Mouse (Mus musculus) forebrain, embryonic 14.5 days (tissue): ENCODE results near the gene Angel1. TPM values are rescaled to one million over a fixed set of nuclear protein-coding genes. Genes with fewer than 3 reads are reported as not detected.

Source experiments
- ATAC-seq: fragments of 200-750 bp; cut with Nextera tagmentation; 2 replicates; pipeline ENCODE4 v1.8.0; 2017; ENCODE audit warnings: mild to moderate bottlenecking, moderate library complexity
- DNase-seq: peaks from one replicate; pipeline ENCODE4 v3.0.0-alpha.2; 2015; ENCODE audit warnings: low spot score
- H3K27ac ChIP-seq: fragments of 300-500 bp; sonication (generic); 2 replicates; pipeline ENCODE4 v1.5.1; 2014; ENCODE audit warnings: low read depth, mild to moderate bottlenecking, control low read depth, low read length, moderate library complexity
- H3K27me3 ChIP-seq: fragments of 300-500 bp; sonication (generic); replicated peaks from 2 replicates; pipeline ENCODE4 v1.6.1; 2014; ENCODE audit warnings: low read length, control low read depth, mixed read lengths; ENCODE audit not compliant: control insufficient read depth, insufficient read depth
- H3K36me3 ChIP-seq: fragments of 300-500 bp; sonication (generic); 2 replicates; pipeline ENCODE4 v1.6.1; 2014; ENCODE audit warnings: low read length, control low read depth; ENCODE audit not compliant: control insufficient read depth, insufficient read depth
- H3K4me1 ChIP-seq: fragments of 300-500 bp; sonication (generic); 2 replicates; pipeline ENCODE4 v1.6.1; 2014; ENCODE audit warnings: antibody characterized with exemption, low read length, control low read depth; ENCODE audit not compliant: control insufficient read depth, insufficient read depth
- H3K4me2 ChIP-seq: fragments of 300-500 bp; sonication (generic); 2 replicates; pipeline ENCODE4 v1.6.1; 2014; ENCODE audit warnings: mild to moderate bottlenecking, control low read depth, low read length
- H3K4me3 ChIP-seq: fragments of 300-500 bp; sonication (generic); 2 replicates; pipeline ENCODE4 v1.5.1; 2014; ENCODE audit warnings: low read depth, low read length, control low read depth
- H3K9ac ChIP-seq: fragments of 300-500 bp; sonication (generic); 2 replicates; pipeline ENCODE4 v1.6.1; 2014; ENCODE audit warnings: mild to moderate bottlenecking, low read length, control low read depth, moderate library complexity
- H3K9me3 ChIP-seq: fragments of 300-500 bp; sonication (generic); replicated peaks from 2 replicates; pipeline ENCODE4 v1.6.1; 2016; ENCODE audit warnings: low read length, control low read depth, mixed read lengths; ENCODE audit not compliant: control insufficient read depth
- WGBS: fragments of 180-500 bp; shearing (Covaris S2); extraction: QIAGEN DNeasy Blood & Tissue Kit; methylation state at CpG from one replicate; pipeline ENCODE4 v1.1.7; 2014; 5-methylcytosine and 5-hydroxymethylcytosine counted together
- polyA plus RNA-seq: library from polyadenylated mRNA; unstranded; fragments of >200 nt; fragmentation: Nextera tagmentation; extraction: Ambion mirVana; gene quantifications from 2 replicates; pipeline ENCODE4 v1.2.1, GENCODE M21; 2014

Gene Angel1
- polyA plus RNA-seq, 1 experiment from 2014 or later: 7.6 TPM

DNA sequence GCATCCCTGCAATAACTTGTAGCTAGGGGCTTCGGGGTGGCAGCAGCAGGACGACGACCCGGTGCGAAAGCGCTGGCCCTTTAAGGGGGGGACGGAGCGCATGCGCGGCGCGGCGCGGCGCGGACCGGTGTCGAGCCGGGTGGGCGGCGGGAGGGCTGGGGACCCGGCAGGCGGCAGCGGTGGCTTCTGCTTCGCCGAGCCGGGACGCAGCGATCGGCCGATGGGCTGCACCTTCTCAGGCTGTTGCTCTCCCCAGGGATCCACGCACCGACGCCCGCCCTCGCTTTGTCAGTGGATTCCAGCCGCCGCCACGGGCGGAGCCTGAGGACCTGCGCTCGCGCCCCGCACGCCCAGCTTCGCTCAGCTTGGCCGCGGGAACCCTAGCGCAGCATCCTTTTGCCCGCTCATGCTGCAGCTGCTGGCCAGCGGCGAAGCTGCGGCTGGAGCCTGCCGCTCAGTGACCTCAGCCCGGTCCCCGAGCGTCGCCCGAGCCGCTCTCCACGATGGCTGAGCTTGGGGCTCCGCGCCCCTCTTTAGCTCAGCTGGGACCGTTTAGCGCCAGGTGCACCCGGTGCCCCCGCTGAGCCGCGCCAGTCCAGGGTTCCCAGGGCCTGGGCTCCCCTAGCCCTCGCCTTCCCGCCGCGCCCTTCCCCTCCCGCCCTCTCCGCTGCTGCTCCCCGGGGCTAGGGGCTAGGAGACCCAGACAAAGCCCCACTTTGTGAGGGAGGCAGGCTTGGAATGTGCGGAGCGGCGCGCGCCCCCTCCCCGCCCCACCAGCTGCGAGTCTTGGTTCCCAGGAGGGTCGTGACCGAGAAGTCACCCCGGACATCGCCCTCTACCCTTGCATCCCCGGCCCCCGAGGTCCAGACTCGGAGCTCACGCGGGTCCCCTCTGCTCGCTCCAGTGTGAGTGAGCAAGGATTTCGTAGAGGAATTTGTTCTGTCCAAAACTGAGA lies 47.4 kb downstream of the Angel1 start, which contains the start of gene Vash1:
TSS of gene Vash1 (plus strand) at position 110 of the 955 bp plus-strand sequence.
- H3K4me3 ChIP-seq: peak within 1 kb of the TSS; percentile 96
- peak within 1 kb of the TSS; percentile 99 for H3K9ac ChIP-seq
- under 1% methylated on average over 92 of the region's 94 CpGs for WGBS
- peak; percentile 87 for ATAC-seq
- peaks cover 11% of the 10 kb centered on the region for H3K36me3 ChIP-seq
- DNase-seq: peak; percentile 85
- H3K4me1 ChIP-seq: peaks cover 24% of the 10 kb centered on the region
- peak within 1 kb of the TSS; percentile 96 for H3K27ac ChIP-seq
- peak within 1 kb of the TSS; percentile 56 for H3K4me2 ChIP-seq
- no peaks in the 10 kb centered on the region for H3K27me3 ChIP-seq
- no peaks in the 10 kb centered on the region for H3K9me3 ChIP-seq

DNA sequence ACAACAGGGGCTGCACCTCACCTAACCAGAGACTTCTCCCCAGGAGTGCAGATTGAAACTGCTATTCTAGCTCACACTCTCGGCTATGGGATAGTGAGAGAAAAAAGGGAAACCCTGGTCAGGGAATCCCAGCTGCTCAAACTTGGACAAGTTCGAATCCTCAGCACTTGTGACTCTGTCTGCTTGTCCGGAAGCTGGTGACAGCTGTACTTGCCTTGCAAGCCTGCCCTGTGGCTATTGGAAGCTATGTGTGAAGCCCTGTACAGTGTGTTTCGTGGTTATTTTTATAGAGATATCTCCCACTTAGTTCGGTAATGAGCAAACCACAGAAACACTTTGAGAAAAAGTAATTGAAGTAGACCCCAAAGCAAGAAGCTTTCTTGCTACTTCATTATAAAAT lies 53.8 kb downstream of the Angel1 start:
- Histone ChIP-seq H3K36me3 (no peaks in the 10 kb centered on the region), H3K4me3 (no peak overlapping the region), H3K4me2 (no peak overlapping the region), H3K9me3 (no peaks in the 10 kb centered on the region), H3K27ac (no peak overlapping the region), H3K9ac (no peak overlapping the region), H3K27me3 (no peaks in the 10 kb centered on the region), H3K4me1 (no peaks in the 10 kb centered on the region)
- DNase-seq (no peak), ATAC-seq (no peak)
- WGBS: 82% methylated on average over 5 of the region's 5 CpGs

DNA sequence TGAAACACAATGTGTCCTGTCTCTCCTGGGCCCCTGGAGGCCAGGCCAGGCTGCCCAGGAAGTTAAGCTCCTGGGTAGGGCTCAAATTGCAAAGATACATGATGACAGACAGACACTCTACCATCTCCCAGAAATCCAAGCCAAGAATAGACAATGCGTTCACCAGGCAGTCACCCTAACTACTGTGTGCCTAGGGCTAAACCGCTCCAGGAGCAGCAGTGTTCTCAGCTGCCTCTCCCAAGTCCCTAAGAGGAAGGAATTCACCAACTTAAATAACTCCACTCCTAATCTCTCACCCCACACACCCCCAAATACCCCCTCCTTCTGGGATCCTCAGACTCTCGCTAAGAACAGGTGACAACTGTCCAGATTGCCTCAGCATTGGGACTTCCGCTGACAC lies 54.2 kb downstream of the Angel1 start:
- Histone ChIP-seq H3K9me3 (no peaks in the 10 kb centered on the region), H3K36me3 (no peaks in the 10 kb centered on the region), H3K27me3 (no peaks in the 10 kb centered on the region), H3K4me1 (no peaks in the 10 kb centered on the region), H3K4me3 (no peak overlapping the region), H3K9ac (no peak overlapping the region), H3K4me2 (no peak overlapping the region), H3K27ac (no peak overlapping the region)
- no peak for DNase-seq
- ATAC-seq: no peak
- 89% methylated on average over 4 of the region's 4 CpGs for WGBS

DNA sequence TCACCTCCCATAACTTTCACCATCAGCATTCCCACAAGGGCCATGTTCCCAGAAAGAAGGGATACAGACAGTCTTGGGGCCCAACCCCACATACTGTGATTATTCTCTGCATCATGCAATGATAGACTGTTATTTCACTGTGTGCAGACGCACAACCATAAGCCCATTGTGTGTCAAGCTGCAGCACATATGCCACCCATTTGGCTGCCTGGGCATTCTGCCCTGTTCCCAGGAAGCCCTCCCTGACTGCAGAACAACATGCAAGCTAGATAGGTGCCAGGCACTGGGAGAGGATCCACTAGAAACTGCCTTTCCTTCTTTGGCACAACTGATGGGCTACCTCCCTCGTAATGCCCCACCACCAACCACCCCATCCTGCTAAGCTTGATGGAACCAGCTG lies 57.9 kb downstream of the Angel1 start:
- peak; percentile 46; the same call in 1 of the 2 replicates for ATAC-seq

DNA sequence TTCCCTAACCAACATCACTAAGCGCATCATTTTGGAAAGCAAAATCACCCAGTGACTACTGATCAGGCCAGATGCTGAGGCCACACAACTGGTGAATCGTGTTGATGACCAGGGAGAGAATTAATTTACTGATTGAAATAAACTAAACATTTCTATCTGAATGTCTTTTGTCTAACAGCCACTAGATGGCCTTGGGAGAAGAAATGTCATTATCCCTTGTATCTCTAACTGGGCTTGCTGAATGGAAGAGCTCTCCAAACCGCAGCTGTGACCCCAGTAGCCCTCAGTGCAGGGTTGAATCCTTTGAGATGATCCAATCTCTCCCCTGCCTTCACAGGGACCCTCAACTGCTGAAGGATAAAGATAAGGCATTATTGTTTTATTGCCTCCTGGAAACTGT lies 60.6 kb downstream of the Angel1 start:
- DNase-seq (no peak), ATAC-seq (no peak)
- no peaks in the 10 kb centered on the region for H3K27me3 ChIP-seq
- WGBS: 63% methylated on average over 3 of the region's 3 CpGs
- no peak overlapping the region for H3K9ac ChIP-seq
- H3K9me3 ChIP-seq: no peaks in the 10 kb centered on the region
- no peak overlapping the region for H3K27ac ChIP-seq
- no peak overlapping the region for H3K4me3 ChIP-seq
- H3K36me3 ChIP-seq: no peaks in the 10 kb centered on the region
- H3K4me1 ChIP-seq: no peaks in the 10 kb centered on the region
- no peak overlapping the region for H3K4me2 ChIP-seq

More for the DNA sequence above, 57.9 kb downstream of the Angel1 start:
- Histone ChIP-seq H3K9ac (no peak overlapping the region), H3K4me2 (no peak overlapping the region), H3K9me3 (no peaks in the 10 kb centered on the region), H3K27me3 (no peaks in the 10 kb centered on the region), H3K4me3 (no peak overlapping the region), H3K27ac (no peak overlapping the region), H3K4me1 (no peaks in the 10 kb centered on the region), H3K36me3 (no peaks in the 10 kb centered on the region)
- DNase-seq: peak; percentile 66
- 75% methylated on average over 2 of the region's 2 CpGs for WGBS

DNA sequence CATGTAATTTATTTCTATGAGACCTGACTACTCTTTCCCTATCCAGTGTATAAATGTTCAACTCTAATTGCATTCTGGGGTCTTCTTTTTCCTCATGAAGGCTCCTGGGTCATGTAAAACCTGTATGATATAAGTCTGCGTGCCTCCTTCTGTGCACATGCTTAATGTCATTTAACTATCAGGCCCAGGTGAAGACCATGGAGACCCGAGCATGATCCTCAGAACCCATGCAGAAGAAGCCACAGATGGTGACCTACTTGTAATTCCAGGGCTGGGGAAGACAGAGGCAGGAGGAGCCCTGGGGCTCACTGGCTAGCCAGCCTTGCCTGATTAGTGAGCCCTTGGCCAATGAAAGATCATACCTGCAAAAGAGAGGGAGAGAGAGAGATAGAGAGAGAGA lies 65.8 kb downstream of the Angel1 start:
- no peak for DNase-seq
- Histone ChIP-seq H3K9me3 (no peaks in the 10 kb centered on the region), H3K4me2 (no peak overlapping the region), H3K27me3 (no peaks in the 10 kb centered on the region), H3K4me3 (no peak overlapping the region), H3K4me1 (peaks cover 8% of the 10 kb centered on the region), H3K27ac (no peak overlapping the region), H3K9ac (no peak overlapping the region), H3K36me3 (no peaks in the 10 kb centered on the region)
- WGBS: 71% methylated on average over 2 of the region's 2 CpGs
- ATAC-seq: no peak

DNA sequence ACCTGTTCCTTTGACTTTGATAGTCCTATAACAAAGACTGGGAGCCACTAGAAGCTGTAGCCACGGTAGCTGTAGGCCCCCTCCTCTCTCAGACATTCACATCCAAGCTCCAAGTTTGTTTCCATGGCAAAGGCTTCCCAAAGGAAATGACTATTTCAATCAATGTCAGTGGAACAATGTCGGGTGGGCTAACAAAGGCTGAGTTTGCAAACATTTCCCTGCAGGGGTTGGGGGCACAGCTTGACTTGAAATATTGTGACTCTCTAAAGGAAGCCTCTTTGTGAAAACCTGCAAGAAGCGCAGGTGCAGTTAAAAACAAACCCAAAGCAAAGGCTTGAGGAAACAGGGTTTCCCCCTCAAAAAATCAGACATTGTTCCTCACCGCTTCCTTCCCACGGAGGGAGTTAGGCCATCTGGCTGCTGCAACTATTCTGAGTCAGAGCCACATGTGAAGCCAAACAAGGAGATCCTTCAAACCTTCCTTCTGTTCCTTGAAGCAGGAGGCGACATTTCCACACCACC lies 66.8 kb downstream of the Angel1 start:
- Histone ChIP-seq H3K4me2 (no peak overlapping the region), H3K9me3 (no peaks in the 10 kb centered on the region), H3K4me3 (no peak overlapping the region), H3K27ac (no peak overlapping the region), H3K4me1 (peaks cover 8% of the 10 kb centered on the region), H3K36me3 (no peaks in the 10 kb centered on the region), H3K27me3 (no peaks in the 10 kb centered on the region), H3K9ac (no peak overlapping the region)
- ATAC-seq (peak; percentile 55; the same call in 1 of the 2 replicates), DNase-seq (peak; percentile 62)
- WGBS: 7% methylated on average over 6 of the region's 6 CpGs

DNA sequence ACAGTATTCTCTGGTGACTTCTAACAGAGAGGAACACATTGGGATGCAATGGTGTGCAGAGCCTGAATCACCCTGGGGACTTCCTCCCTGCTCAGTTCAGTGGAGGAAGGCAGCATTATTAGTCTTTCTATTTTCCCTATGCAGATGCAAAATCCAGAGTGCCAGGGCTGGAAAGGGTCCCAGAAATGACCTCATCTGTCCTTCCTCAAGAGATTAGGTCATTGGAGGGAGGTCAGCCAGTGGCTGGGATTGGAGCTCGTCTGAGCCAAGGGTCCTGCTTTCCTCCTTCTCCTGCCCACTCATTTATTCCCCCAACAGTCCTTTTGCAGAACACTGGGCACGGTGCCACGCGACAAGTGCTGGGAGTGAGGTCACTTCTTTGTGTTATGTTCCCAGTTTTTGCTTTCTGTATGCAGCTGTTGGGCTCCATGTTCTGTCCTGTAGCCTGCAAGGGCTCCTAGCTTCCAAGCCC lies 73.7 kb downstream of the Angel1 start:
- peak; percentile 95 for DNase-seq
- H3K27me3 ChIP-seq: no peaks in the 10 kb centered on the region
- no peak overlapping the region for H3K4me3 ChIP-seq
- no peak overlapping the region for H3K9ac ChIP-seq
- H3K9me3 ChIP-seq: no peaks in the 10 kb centered on the region
- peak overlapping the region; percentile 53; the same call in 1 of the 2 replicates for H3K27ac ChIP-seq
- H3K4me1 ChIP-seq: peaks cover 8% of the 10 kb centered on the region; the same call in 1 of the 2 replicates
- peak; percentile 92 for ATAC-seq
- H3K36me3 ChIP-seq: no peaks in the 10 kb centered on the region
- no peak overlapping the region for H3K4me2 ChIP-seq
- WGBS: 15% methylated on average over 4 of the region's 4 CpGs
